Comparison of ENCODE assay signal across 12 mouse cellular contexts in the genomic region with DNA sequence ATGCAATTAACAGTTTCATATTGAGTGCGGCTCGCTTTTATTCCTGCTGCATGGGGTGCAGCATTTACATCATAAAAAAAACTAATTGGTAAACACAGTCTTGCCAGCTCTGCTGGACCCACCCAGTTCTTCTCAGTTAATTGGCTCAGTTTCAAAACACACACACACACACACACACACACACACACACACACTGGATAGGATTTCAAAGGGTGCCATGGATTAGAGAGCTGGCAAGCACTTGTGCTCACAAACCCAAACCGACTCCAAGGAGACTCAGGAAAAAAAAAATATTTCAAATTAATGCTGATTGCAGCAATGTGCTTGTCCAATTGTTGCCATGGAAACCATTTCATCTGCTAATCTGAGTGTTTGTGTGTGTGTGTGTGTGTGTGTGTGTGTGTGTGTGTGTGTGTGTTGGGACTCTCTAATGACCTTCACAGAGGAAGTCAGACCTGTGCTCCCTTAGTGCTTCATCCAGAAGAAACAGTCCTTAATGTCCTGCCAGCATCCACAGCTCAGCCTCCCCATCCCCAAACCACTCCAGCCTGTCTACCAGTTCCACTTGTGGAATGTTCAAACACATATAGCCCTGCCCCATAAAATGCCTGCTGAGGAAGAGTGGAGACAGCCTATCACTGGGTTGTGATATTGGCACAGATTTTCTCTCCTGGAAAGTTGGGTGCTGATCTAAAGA.
A peak's percentile ranks its signal among the peaks of the same experiment; 100 is the strongest.
DNase-seq lines count a peak whose midpoint lies in the region; ATAC-seq lines count a peak whose summit lies in the region.
"Had no signal": no experiment of that assay in that cellular context is flagged by ENCODE, and none has a peak within 500 bp of the region (broad histone marks: within the 10 kb centered on the region; RNA-seq: fewer than 3 reads in every experiment).

No protein-coding gene starts in this region.

- no peaks in the 10 kb centered on the region for H3K9me3 ChIP-seq in neural tube, embryonic 12.5 days
- no peaks in the 10 kb centered on the region for H3K9me3 ChIP-seq in lung, embryonic 16.5 days (ENCODE audit: control insufficient read depth, low read length)
- H3K9me3 ChIP-seq: heart, embryonic 15.5 days had no signal

- H3K4me2 ChIP-seq in neural tube, embryonic 12.5 days (replicated peaks): no peak overlapping the region
- no peak overlapping the region for H3K4me2 ChIP-seq in lung, embryonic 16.5 days (ENCODE audit: low read depth, low read length)
- H3K4me2 ChIP-seq: heart, embryonic 15.5 days had no signal

- H3K27me3 ChIP-seq in neural tube, embryonic 12.5 days (replicated peaks): no peaks in the 10 kb centered on the region
- H3K27me3 ChIP-seq in lung, embryonic 16.5 days (ENCODE audit: control insufficient read depth, insufficient read depth, low read depth, low read length): no peaks in the 10 kb centered on the region
- H3K27me3 ChIP-seq: heart, embryonic 15.5 days had no signal

- H3K27ac ChIP-seq in neural tube, embryonic 12.5 days: no peak overlapping the region
- H3K27ac ChIP-seq in lung, embryonic 16.5 days (ENCODE audit: low read length): no peak overlapping the region
- H3K27ac ChIP-seq: heart, embryonic 15.5 days had no signal

- H3K4me1 ChIP-seq in neural tube, embryonic 12.5 days: no peaks in the 10 kb centered on the region
- no peaks in the 10 kb centered on the region for H3K4me1 ChIP-seq in lung, embryonic 16.5 days (replicated peaks; ENCODE audit: control insufficient read depth, insufficient read depth, low read length)
- H3K4me1 ChIP-seq: heart, embryonic 15.5 days had no signal

- 40% methylated on average over 3 of the region's 3 CpGs for WGBS in neural tube, embryonic 12.5 days
- WGBS in lung, embryonic 16.5 days: 27% methylated on average over 3 of the region's 3 CpGs

- no peaks in the 10 kb centered on the region for H3K36me3 ChIP-seq in neural tube, embryonic 12.5 days
- no peaks in the 10 kb centered on the region for H3K36me3 ChIP-seq in lung, embryonic 16.5 days (ENCODE audit: control insufficient read depth, insufficient read depth, low read length)
- H3K36me3 ChIP-seq: heart, embryonic 15.5 days had no signal

- H3K9ac ChIP-seq in neural tube, embryonic 12.5 days: no peak overlapping the region
- no peak overlapping the region for H3K9ac ChIP-seq in lung, embryonic 16.5 days (ENCODE audit: low read length)
- H3K9ac ChIP-seq: heart, embryonic 15.5 days; liver, postnatal 0 days had no signal

- intact Hi-C loops in gastrocnemius, postnatal 36 days (cut with DNase I): no loop called here

- DNase-seq in neural tube, embryonic 10.5 days (ENCODE audit: extremely low spot score, low spot score): no peak
- peak; percentile 36 to 56 for DNase-seq in frontal cortex, postnatal 10 days (ENCODE audit: low spot score in 2 of 2)
- DNase-seq in right cerebral cortex, postnatal 4 days: peak; percentile 39
- no peak for DNase-seq in cerebellum, adult 11-12 months
- no peak for DNase-seq in gastrocnemius, postnatal 36 days
- DNase-seq in urinary bladder, postnatal 10 days (ENCODE audit: low spot score): no peak
- DNase-seq: kidney, postnatal 36 days; liver, postnatal 0 days had no signal

- H3K4me3 ChIP-seq in neural tube, embryonic 12.5 days: no peak overlapping the region
- H3K4me3 ChIP-seq in lung, embryonic 16.5 days (ENCODE audit: low read length): no peak overlapping the region
- H3K4me3 ChIP-seq: erythroblast, embryonic 14.5 days; heart, embryonic 15.5 days had no signal

- ATAC-seq in neural tube, embryonic 12.5 days (ENCODE audit: low FRiP score, low read depth): 0 out of 2 replicates have a peak, but pooled peaks have one; percentile 58
- ATAC-seq in lung, embryonic 16.5 days (ENCODE audit: low read depth): peak; percentile 45; the same call in 1 of the 2 replicates
- ATAC-seq: liver, postnatal 0 days had no signal

Comparison
In these comparisons a context has a peak if more than half of its experiments do, and no peak if none do; other contexts are left out.
1. DNase-seq: peak in frontal cortex, postnatal 10 days (2 of 2) and right cerebral cortex, postnatal 4 days (single experiment); none in neural tube, embryonic 10.5 days (single experiment), cerebellum, adult 11-12 months (single experiment), gastrocnemius, postnatal 36 days (0 of 2) and urinary bladder, postnatal 10 days (single experiment).